Mouse (Mus musculus) frontal cortex, postnatal 36 days (tissue): ENCODE measurements around the gene Map1s.

Source experiments
- DNase-seq, 2 experiments: peaks; one replicate each; pipeline ENCODE4 v3.0.0; 2022; ENCODE audit warnings: low spot score in 2 of 2

Map1s gene

GRCm38 (mm10) chr8:70941478-70941877 is 35.7 kb downstream of the Map1s start:
- peak in 1 of 2 experiments; percentile 19 for DNase-seq

DNA sequence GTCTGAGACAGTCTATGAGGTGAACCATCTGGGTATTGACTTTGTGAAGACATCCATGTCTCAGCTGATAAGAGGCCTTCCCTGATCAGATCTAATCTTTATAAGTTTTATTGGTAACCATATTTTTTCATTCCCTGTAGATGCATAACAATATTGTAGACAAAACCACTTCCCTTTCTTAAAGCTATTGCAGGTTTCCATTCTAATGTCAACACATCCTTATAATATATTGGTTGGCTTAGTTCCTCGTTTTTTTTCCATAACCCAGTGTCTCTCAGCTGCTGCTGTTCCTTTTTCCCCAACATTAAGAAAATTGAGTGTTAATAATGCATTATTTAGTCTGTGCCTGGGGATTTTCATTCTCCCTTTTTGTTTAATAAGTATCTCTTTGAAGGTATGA is 37.5 kb downstream of the Map1s start:
- no peak for DNase-seq

- no peak for DNase-seq
These were observed 44.1 kb downstream of the Map1s start for GRCm38 (mm10) chr8:70949847-70950246.

DNA sequence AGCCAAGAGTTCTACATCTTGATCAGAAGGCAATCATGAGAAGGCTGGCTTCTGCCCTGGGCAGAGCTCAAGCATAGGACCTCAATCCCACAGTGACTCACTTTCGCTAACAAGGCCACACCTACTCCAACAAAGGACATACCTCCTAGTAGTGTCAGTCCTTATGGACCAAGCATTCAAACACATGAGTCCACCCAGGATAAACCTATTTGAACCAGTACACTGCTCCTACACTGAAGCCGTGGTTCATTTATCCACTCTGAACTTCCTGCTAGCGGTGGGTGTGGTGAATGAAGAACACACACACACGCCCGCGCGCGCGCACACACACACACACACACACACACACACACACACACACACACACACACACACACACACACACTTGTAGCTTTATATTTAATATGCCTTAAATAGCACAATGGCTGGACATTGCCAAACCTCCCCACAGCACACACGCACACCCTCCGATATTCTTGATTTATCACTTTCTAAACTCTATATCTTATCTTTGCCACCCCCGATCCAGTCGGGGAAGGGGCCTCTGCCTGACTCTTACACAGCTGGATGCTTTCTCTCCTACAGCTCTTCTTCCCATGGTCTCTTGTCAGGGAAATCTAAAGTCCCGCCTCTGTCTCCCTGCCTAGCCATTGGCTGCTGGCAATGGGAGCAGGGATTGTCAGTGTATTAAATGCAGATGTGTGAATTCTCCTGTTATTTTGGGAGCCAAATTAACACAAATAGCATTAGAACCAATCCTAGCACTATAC is 55.2 kb downstream of the Map1s start:
- no peak for DNase-seq

DNA sequence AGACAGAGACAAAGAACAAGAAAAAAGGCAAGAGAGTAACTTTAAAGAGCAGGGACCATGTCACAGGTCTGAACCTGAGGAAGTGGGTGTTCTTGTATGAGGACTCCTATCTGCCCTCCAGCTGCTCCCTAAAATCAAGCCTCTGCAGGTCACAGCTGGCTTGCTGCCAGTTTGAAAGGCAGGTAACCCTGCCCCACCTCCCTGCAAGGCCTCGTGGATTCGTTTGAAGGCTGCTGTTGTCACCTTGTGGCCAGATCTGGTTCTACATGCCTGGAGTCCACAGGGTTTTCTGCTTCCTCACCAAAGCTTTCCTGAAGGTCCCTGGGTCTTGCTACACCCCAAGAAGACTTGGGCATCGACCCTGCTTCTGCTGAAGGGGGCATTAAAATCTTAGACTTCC is 58.4 kb downstream of the Map1s start:
- DNase-seq, result peak in 1 of 2 experiments; percentile 5

- DNase-seq, result no peak
These were observed 59.1 kb downstream of the Map1s start for GRCm38 (mm10) chr8:70964861-70965260.
